Mouse (Mus musculus): Measurements from ENCODE around the gene Dapk1.

Gene Dapk1

DNA sequence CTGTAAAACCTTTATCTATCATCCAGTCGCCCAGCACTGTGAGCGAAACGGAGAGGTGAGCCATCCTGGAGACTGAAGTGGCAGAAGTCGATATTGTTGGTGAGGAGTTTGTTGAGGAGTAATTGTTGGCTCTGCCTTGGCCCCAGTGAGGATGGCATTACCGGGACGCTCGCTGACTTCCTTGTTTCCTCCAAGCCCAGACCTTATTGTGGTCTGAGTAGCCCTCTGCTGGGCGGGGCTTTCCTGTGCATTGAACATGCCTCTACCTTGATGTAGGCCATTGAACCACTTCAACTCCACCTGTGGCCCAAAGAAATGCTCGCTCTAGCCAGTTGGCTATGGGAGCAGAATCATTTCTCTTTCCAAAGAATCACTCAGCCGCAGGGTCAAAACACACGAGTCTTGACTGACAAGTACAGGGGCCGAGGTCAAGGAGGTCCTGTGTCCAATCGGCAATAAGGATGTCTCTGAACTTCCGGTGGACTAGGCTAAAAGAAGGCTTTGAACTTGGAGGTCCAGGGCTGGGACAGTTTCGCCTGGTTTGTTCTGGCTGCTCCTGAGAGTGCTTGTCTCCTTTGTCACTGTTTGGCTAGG lies 13.4 kb downstream of the Dapk1 start:
- no peak for DNase-seq (ENCODE audit: low spot score in 2 of 2)

DNA sequence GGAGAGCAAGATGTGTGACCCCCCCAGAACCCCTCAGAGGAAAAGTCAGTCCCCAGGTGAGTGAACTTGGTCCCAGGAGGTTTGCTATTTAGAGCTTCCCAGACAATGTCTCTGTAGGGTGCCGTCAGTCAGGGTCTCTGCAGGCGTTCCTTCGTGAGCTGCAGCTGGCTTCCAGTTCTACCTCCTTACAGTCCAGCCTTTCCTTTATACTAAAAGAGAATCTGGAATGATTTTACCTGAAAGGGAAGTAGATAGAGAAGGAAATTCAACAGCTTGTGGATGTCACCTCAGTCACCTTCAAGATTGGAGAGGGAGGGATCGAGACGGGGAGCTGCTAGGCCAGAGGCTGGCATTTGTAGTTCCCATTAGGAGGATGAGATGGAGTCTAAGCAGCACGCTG lies 14.3 kb downstream of the Dapk1 start:
- no peak for DNase-seq (ENCODE audit: low spot score in 2 of 2)

DNA sequence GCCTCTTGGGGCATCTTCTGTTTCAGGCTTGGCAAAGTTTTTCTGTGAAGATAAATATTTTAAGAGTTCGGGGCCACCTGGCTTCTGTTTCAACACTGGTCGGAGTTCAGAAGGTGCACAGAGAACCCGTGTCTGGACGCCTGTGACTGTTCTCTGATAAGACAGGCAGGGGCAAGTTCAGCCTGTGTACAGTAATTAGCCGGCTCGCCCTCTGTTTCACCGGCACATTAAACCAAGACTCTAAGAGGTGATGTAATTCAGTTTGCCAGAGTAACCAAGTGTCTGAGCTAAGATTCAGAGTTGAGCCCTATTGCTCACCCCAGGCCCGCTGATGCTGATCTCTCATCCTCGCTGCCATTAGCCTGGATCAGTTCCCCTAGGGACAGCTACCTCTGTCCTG lies 16.5 kb downstream of the Dapk1 start:
- no peak for DNase-seq (ENCODE audit: low spot score in 2 of 2)

DNA sequence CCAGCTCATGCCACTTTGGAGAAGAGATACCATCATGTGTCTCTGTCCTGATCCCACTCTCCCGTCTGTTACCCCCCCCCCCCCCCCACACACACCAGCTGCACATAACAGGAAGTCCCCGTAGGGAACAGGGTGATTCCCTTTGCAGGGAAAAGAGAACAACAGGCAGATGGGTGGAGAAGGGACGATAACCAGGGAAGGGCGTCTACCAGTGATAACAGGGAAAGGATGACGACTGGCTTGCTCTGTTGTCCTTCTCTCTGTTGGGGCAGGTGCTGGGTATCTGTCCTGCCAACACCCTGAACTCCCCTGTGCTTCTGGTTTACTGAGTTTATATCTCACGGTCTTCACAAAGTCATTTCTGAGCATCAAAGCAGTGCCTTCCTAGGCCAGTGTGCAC lies 18.0 kb downstream of the Dapk1 start:
- DNase-seq (ENCODE audit: low spot score in 2 of 2), result no peak

DNA sequence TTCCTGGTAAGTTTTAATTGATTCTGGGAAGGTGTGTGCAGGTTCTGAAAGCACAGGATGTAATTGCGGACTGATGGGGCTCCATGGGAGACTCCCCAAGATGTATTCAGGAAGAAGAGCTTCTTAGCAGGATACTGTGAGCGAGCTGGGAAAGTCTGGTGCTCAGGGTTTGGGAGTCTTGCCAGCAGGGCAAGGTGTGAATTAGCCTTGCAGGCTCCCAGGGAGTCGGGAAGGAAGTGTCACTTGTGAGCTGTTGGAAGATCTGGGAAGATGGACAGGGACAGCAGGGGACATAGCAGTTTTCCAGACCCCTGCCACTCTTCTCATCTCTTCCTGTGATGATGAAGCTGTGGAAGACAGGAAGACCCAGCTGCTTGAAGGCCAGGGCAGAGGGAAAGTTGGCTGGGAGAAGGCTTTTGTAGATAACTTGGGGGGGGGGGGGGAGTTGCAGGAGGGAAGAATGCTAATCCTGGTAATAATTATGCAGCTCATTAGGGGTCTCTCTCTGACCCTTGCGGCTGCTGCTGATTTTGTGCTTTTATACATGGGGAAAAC lies 19.7 kb downstream of the Dapk1 start:
- no peak for DNase-seq (ENCODE audit: low spot score in 2 of 2)

DNA sequence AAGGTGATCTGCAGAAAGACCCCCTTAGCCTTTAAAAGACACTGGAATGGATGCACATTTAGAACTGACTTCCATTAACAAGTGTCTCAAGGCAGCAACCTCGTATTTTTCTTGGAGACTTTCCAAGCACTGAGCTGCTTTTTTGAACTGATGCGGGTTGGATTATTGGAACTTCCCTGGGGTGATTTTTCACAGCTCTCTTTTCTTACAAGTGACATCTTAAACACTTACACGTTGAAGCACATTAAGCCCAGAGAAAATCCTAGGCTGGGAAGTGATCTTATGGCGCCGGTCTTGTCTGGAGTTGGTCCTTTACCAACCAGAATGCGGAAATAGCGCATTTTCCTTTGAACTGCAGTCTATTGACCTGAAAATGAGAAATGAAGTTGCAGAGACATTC lies 23.8 kb downstream of the Dapk1 start:
- no peak for DNase-seq (ENCODE audit: low spot score in 2 of 2)

DNA sequence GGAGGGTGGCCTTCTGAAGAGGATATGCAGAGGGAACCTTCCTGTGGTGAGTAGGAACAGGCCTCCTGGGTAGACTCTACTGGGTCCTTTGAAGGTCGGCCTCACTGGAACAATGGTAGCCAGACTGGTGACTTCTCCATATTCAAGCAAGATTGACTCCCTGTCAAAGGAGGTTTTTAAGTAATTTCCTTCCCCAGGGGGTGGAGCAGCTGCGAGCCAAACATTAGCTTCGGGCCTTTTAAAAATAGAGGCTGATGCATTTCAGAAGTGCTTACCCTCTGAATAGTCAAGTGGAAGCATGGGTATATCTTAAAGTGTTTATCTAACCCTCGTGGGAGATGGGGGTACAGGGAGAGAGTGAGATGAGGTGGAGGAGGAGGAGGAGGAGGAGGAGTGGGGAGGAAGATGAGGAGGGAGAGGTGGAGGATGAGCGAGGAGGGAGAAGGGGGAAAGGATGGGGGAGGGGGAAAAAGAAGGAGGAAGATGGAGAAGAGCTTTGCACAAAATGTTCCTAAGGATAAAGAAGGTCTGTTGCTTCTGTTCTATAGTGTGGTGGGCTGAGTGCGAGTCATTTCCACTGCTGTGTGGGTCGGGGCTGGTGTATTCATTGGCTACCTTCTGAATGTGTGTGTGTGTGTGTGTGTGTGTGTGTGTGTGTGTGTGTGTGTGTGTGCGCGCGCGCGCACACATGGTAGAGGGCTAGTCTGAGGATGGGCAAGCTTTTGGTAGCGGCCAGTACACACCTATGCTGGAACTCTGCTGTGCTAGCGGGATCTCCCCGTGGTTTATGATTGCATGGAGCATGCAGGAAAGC lies 26.3 kb downstream of the Dapk1 start:
- no peak for DNase-seq (ENCODE audit: low spot score in 2 of 2)

DNA sequence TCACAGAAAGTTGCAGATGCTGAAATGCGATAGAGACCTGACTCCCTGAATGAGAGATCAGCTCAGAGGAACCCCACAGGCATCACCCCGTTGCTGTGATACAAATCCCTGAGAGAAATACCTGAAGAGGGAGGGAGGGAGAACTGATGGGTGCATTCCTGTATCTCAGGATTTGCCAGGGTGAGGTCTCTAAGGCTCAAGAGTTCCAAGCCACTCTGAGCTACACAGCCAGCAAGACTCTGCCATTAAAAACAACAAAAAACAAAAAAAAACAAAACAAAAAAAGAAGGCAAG lies 26.9 kb downstream of the Dapk1 start:
- no peak for DNase-seq (ENCODE audit: low spot score in 2 of 2)

DNA sequence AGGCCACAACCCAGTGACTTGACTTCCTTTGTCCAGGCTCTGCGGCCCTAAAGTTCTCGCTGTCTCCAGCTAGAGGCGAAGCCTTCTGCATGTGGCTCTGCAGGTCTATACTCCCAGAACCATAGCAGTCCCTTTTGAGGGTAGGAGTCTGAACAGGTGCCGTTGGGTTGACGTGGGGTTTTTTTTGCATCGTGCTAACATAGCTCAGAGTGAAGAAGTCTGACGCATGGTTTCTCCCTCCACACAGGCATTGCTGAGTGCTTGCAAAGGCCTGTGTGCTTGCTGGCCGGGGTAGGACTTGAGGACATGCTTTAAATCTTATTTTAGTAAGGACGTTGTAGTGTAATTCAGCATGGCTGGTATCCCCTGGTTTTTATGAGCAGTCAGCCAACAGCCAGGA lies 27.7 kb downstream of the Dapk1 start:
- DNase-seq (ENCODE audit: low spot score in 2 of 2), result no peak

DNA sequence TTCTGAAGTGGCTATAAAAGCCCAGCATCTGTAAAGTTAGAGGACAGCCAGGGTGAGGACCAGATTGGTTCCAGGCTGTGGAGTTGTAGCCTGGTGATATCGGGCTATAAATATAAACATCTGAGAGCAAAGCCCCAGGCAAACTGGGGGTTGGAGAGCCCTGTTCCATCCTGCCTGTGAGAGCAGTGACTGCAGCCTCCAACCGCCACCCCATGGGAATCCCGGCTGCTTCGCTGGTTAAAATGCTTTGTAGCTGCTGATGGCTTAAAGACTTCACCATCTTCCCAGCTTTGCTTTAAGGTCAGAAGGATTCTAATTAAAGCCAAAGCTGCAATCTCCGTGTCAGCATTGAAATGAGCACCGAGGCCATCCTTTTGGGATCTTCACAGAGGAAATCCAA lies 32.2 kb downstream of the Dapk1 start:
- no peak for DNase-seq (ENCODE audit: low spot score in 2 of 2)

DNA sequence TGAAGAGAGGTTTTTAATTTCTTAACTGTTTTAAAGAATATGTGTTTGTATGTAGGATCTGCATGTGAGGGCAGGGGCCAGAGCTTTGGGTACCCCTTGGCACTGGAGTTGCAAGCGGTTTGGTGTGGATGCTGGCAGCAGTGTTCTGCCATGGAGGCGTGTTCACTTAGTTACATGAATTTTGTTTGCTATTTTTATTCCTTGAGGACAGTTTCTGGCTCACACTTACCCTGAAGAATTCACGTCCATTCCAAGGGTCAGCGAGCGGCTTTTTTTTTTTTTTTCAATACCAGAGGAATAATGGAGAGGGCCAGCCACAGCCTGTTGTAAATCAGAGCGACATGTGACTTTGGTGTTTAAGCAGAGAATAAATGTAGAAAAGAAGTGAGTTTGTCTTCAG lies 33.9 kb downstream of the Dapk1 start:
- no peak for DNase-seq (ENCODE audit: low spot score in 2 of 2)

DNA sequence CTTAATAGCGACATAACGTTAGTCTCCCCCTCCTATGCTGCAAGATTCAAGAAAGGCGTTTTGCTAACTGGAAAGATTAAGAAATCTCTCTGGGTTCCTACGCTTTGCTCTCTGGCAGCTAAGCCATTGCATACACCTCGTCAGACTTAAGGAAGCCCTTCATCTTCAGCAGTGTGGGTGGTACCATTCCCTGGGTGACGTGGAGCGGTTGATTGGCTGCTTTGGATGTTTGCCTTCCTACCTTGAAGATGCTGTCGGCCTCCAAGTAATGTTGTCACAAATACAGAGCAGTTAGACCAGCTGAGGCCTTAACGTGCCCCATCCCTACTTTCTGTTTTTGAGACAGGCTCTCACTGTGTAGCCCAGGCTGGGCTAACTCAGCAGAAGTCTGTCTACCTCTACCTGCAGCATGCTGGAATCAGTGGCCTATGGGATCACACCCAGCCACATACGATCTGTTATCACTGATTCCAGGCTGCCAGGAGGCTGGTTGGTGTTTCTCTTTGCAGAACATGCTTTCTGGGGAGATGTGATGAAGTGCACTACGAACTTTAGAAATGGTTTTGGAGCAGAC lies 37.8 kb downstream of the Dapk1 start:
- no peak for DNase-seq (ENCODE audit: low spot score in 2 of 2)

DNA sequence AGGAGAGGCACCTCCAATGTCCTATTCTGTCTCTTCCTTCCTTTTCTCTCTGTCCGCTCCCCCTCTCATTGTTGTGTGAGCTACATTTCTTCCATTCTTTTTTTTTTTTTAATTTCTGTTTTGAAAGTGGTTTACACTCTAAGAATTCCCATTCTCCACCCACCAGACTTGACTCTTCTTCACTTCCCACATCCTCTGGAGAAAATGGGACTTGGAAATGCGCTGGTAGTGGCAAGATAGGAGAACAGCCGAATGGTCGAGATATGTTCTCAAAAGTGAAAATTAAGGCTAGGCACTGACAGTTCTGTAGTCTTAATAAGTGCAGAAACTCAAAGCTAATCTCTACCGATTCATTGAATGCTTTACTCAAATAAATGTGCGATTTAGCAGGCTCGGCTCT lies 38.7 kb downstream of the Dapk1 start:
- no peak for DNase-seq (ENCODE audit: low spot score in 2 of 2)

DNA sequence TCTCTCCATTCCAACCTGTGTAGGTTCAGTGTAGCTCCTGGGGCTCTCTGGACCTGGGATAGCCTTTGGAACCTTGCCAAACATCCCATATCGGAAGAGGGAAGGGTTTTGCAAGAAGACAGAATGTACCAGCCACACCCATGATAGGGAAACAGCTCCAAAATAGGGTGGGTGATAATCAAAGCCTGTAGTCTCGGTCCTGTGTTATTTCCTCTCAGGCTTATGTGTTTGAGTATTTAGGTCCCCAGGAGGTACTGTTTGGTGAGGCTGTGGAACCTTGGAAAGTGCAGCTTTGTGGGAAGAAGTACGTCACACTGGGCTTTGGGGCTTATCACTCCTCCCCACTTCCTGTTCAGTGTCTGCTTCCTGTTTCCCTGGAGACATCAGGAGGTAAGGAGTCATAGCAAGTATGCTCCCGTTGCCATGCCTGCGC lies 42.7 kb downstream of the Dapk1 start:
- no peak for DNase-seq (ENCODE audit: low spot score in 2 of 2)

DNA sequence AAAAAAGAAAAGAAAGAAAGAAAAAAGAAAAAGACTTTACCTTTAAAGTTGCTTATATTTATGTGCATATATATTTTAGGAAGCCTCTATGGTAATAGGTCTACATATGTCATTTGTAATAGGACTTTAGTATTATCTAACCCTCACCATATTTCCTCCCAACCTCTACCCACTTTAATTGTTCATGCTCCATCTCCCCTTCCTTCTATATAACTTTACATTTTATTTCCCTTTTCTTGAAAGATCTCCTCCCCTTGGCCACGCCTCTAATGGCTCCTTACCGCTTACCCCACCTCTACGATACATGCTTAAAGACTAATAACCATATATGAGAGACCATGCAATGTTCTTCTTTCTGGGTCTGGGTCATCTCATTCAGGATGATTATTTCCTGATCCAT lies 45.0 kb downstream of the Dapk1 start:
- DNase-seq (ENCODE audit: low spot score in 2 of 2), result no peak

DNA sequence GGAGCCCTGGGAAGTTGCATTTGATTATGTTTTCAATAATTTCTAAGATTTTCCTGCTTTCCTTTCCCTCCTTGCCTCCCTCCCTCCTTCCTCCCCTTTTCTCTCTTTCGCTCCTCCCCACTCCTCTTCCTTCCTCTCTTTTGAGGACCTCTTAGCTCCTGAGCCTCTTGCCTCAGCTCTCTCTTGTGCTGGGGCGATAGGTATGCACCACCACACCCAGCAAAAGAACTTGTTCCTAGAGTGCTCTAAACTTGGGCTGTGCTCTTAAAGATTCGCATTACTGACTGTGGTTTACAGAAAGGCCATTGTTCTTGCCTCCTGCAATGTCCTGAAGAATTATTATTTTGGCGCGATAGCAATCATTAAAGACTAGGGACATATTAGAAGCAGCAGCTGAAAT lies 46.6 kb downstream of the Dapk1 start:
- DNase-seq (ENCODE audit: low spot score in 2 of 2), result no peak

DNA sequence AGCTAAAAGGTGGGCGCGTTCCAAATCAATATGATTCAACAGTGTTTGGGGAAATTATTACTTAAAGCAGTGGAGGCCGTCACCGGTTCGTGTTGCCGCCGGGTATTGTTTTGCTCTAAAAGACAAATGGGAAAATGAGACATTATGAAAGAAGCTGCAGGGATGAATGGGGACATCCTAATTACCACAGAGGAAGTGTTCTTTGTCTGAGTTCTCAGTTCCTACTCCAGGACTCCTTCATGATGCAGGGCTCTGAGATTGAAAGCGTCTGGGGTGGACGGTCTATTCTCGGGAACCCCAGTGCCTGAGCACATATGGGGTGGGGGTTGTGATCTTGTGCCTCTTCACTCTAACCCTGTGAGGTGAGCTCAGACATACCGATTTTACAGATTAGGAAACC lies 48.3 kb downstream of the Dapk1 start:
- DNase-seq (ENCODE audit: low spot score in 2 of 2), result no peak

DNA sequence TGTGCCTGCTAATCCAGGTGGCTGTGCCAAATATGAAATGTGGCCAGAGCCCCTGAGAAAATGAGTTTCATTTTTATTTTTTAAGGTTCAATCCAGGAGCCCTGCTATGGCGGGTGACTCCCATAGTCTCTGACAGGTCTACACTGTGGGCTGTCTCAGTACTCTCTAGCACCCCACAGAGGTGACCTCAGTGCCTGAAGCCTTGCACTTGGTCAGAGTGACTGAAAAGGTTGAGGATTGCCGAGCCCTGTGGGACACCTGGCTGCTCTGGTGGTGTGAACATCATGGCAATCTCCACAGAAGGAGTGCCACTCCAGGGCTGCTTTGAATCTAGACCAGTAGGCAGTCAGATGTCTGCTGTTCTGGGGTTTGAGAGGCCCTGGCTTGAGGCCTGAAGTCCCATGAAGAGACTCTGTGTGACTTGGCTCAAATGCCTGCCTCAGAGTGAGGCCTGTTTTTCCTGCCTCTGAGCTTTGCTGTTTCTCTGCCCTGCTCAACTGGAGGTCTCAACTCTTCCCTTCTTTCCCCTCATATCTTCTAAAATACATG lies 52.3 kb downstream of the Dapk1 start:
- DNase-seq (ENCODE audit: low spot score in 2 of 2), result no peak

DNA sequence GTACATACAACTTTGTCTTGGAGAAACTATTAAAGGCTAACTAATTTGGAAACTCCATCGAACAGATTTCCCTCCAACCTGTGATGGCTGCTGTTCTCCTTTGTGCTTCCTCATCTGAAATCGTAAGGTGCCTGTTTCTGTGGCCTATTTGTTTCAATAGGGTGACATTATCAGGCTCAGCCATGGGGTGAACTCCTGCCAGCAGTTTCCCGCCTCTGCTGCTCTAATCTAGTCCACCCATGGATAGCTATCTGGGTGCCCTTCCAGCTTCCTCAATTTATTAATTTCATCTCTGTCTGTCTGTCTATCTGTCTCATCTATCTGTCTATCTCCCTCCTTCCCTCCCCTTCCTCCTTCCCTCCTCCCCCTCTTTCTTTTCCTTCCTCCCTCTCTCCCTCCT lies 53.5 kb downstream of the Dapk1 start:
- DNase-seq (ENCODE audit: low spot score in 2 of 2), result no peak

DNA sequence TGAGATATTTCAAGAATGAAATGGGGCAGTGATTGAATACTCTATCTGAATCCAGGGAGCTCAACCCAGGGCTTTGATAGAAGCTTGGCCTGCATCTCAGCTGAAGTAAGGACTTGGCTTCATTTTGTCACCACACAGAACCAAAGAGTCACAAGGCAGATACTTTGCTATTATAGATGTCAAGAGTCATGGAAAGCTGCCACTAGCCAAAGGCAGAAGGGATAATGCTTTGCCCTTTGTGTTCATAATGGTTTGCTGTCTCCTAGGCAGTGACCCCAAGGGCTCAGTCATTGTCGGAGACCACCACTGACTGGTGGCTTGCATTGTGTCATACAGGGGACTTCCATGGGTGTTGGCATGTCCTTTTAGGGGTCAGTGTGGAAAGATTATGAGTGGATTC lies 57.9 kb downstream of the Dapk1 start:
- no peak for DNase-seq (ENCODE audit: low spot score in 2 of 2)

DNA sequence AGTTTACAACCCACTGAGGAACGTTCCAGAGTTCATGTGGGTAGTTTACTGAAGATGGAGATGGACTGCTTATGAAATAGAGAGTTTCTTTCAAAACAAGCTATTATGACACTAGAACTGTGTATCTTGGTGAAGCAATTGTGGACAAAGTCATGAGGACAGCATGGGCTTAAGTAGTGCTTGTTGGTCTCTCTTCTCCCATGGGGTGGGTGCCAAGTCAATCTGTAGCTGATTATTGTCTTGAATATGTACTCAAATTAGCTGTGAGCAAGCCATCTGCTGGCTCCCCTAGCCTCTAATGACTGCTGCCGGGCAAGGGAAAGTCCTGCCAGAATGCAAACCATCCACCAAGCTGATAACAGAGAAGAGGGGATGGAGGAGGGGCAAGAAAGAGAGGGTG lies 58.3 kb downstream of the Dapk1 start:
- DNase-seq (ENCODE audit: low spot score in 2 of 2), result no peak

DNA sequence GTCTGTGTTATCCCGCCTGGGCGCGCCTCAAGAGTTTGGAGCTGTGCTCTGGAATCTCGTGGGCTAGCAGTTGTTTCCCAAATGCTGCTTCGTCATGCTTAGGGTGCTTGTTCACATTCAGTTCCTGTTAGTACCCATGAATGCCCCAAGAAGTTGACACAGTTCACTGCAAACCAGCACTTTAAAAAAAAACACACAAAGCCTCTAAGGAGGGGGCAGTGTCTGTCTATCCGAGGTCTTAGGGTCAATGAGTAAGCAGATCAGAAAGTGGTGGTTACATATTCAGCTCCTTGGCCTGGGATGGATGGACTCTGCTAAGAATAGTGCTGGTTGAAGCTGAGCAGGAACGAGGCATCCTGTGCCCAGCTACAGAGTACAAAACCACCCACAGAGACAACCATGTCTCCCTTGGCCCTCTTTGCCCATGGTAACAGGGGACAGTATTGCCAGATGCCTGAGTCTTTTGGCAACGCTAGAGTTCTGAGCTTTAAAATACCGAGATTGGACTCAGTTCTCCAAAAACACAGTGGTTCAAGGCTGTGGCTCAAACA lies 59.0 kb downstream of the Dapk1 start:
- DNase-seq (ENCODE audit: low spot score in 2 of 2), result no peak

Measured in natural killer cell, adult 2 months (primary cell).